Mouse (Mus musculus) layer of hippocampus, postnatal 36 days (tissue): ENCODE data around the gene Tvp23b. TPM values are rescaled to one million over a fixed set of nuclear protein-coding genes. Genes with fewer than 3 reads are reported as not detected.

ENCODE experiments used
- DNase-seq, 2 experiments: peaks; one replicate each; pipeline ENCODE4 v3.0.0; 2022
- total RNA-seq, 2 experiments: library from RNA; stranded (reverse); gene quantifications; 2 replicates each; pipeline ENCODE4 v1.2.3; 2021

Tvp23b gene
- 10 to 100 TPM; 30.5 to 35.9 TPM for total RNA-seq

DNA sequence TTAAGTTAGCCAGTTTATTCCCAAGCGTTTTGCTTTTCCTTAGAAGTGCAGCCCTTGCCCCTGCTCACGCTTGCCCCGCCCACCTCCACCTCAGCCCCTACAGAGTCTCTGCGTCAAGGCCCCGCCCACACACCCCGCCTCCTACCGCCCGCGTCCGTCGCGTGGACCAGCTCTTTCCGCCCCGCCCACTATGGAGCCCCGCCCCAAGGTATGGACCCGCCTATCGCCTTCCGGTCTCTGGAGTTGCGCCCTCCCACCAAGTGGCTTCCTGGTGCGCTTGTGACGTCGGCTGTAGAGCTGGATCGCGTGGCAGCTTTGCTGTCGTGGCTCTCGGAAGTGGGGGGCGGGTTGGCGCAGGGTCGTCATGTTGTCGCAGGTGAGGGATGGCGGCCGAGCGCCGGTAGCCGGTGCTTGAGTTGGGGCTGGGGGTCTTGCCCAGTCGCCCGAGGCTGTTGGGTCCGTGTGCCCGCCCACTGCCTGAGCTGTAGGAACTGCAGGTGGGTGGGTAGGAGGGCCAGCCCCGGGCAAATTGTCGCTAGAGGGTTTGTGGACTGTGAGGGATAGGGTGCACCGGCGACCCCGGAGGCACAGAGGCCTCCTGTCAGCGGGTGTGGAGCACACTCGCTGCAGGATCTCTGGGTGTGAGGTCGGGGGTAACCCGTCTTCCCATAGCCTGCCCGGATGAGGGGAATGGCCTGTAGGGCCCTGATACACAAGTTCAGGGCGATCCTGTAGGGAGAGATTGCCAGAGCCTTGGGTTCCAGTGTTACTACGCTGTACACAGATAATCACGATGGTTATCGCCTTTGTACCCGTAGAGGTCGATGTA, at the start of gene Tvp23b:
Gene Tvp23b (plus strand): TSS at position 236 of the 829 bp plus-strand sequence.
- DNase-seq, result peak; percentile 97

DNA sequence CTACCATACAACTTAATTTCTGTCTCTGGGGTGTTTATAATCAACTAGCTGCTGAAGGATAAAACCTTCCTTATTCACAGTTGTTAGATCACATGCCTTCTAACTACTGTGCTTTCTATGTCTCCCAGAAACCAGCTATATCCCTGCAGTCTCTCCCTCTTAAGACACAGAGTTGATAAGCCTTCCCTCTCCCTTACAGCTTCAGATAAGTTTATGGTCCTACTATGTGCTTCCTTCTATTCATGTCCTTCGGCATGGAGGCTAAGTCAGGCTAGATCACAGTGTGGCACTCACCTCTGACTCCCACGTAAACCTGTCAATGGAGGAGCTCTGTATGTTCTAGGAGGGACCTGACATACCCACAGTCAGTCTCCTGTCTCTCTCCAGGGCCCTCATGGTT, 48.9 kb upstream of the Tvp23b start:
- DNase-seq, result no peak

DNA sequence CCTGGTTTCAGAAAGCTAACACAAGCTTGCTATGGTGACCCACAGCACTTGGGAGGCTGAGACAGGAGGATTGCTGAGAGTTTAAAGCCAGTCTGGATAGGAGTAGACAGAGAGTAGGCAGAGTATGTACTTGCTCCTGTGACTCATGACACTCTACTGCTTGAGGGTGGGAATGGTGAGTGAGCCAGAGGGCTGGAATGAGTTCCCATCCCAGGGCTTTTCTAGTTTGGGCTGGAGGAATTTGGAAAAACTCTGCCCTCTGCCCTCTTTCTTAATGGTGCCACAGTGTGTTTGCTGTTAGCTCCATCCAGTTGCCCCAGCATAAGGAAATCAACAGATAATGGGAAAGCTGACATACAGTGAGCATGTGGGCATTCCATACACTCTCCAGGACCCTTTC, 47.3 kb upstream of the Tvp23b start:
- no peak for DNase-seq

DNA sequence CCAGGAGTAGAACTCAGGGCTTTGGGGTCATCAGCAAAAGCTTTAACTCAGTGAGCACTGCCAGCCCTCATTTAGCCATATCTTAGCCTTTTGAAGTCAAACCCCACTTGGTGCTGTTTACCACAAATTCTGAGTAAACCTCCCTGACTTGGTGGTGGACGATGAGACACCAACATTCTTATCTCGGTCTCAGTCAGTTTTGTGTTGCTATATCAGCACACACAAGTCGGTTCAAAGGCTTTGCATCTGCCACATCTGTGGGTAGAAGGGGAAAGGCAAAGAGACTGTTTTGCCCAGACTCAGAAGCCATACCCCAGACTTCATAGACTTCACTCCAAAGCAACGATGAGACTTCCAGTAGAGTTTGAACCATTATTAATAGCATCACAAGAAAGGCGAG, 34.7 kb upstream of the Tvp23b start:
- no peak for DNase-seq

DNA sequence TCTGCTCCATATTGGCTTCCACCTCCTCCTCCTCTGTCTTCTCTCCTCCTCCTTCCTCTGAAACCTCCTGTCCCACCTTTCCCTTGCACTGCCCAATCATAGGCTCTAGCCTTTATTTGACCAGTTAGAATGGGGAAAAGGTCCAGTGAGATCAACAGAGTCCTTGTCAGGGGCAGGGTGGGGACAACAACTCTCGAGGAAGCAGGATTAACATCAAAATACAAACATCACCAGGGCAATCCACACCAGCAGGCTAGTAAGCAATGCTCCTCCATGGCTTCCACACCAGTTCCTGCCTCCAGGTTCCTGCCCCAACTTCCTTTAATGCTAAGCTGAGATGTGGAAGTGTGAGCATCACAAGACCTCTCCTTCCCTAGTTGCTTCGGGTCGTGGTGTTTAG, 33.5 kb upstream of the Tvp23b start:
- DNase-seq, result no peak

DNA sequence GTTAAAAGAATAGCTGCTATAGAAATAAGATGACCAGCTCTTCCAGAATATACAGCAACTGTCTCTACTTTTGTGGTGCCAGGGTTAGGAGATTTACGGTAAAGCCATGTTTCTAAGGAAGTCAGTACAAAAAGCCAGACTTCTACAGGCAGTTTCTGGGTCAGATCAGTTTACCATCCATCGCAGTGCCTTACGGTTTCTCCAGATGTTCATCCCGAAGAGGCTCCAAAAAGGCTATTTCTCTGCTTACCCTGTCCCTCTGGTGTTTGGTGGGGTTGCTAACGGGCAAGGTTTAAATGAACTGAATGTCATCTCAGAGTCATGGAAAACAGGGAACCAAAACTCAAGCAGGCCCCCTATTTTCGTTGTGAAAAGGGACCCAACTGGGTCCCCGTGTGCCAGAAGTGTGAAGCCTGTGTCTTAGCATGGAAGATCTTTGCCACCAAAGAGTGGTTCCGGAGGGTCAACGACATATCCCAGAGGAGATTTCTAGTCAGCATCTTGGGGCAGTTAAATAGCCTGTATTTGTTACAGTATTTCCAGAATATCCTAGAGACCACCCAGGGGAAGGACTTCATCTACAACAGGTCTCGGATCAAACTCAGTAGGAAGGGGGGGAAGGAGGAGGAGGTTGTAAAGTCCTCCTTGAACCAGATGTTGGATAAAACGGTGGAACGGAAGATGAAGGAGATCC, 32.1 kb upstream of the Tvp23b start, which contains the start of gene Fbxw10:
Gene Fbxw10 (plus strand): TSS at position 109 of the 694 bp plus-strand sequence.
- peak; percentile 10 to 14 for DNase-seq

DNA sequence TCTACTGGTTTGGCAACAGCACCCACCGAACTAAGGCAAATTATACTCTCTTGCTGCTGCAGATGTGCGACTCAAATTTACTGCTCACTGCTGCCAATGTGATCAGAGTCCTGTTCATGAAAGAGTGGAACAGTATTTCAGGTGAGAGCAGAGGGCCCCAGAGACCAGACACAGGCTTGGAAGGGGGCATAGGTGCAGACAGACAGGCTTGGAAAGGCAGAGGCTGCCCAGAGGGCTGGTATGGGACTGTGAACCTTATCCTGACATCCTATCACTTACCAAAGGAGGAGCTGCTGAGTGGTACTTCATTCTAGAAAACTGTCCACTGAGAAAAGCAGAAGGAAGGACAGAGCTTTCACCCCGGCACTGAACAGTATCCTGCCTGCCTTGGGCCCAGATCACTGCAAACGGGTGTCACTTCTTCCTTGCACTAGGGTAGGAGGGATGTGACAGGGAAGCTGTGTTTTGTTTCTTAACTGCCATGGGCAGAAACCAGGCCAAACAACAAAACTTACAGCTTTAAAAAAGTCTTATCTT, 31.5 kb upstream of the Tvp23b start:
- DNase-seq, result no peak

DNA sequence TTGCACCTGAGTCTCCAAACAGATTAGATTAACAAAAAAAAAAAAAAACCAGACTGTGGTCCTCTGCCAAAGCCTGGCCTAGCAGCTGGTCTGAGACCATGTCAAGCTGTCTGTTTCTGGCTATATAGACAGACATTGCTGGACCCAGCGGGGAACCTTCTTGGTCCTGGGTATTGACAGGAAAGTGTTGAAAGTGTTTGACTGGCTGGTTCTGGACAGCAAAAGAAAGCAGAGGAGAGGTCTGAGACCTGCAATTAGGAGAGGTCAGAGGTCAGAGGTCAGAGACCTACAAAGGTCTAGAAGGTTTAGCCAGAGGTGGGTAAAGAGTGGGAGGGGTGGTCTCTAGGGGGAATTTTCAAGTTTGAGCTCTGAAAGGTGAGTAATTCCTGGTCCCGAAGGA, 31.0 kb upstream of the Tvp23b start:
- DNase-seq, result no peak

DNA sequence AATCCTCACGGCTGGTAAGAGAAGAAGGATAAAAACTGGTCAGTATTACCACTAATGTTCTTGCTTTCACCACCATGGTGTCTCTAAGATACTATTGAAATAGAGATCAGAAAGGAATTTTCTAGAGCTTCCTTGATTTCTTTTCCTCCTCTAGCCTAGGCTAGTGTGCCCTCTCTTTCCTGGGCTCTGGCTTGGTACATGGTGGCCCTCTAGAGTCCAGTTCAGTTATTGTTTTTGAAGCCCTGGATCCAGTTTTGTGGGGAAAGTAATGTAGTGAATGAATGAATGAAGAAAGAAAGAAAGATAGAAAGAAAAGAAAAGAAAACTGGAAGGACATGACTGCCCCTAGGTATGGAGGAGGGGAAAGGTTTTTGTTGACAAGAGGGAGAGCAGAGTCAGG, 28.1 kb upstream of the Tvp23b start:
- no peak for DNase-seq

DNA sequence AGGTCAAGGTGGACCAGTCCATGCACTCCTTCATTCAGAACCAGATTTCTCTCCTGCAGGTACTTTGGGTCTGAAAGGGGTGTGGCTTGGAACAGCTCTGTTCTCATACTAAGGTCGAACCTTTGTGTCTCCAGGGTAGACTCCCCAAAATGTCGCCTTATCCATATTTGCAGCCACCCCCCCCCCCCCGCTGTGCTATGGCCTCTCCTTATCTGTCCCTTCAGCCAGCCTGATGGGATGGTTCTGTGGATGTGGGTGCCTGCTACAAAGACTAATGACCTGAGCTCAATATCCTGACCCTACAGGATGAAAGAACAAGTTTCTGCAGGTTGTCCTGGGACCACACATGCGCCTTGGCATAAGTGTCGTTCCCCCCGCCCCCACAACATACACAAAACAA, 25.9 kb upstream of the Tvp23b start:
- no peak for DNase-seq

DNA sequence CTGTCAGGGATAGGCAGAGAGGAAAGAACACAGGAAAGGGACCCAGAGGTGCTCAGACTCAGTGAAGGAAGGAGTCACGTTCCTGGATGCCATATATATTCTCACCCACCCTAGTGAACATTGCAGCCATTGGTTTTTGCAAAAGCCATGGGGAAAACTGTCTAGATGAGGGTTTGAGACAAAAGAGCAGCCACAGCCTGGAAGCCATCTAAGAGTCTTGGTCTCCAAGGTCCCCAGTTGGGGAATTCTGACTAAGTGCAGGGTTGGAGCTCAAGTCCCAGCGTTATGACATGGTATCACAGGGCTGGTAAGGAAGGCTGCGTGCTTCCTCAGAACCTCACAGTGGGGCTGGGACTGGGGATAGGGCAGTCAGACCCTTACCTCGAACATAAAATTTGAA, 13.7 kb upstream of the Tvp23b start:
- no peak for DNase-seq

DNA sequence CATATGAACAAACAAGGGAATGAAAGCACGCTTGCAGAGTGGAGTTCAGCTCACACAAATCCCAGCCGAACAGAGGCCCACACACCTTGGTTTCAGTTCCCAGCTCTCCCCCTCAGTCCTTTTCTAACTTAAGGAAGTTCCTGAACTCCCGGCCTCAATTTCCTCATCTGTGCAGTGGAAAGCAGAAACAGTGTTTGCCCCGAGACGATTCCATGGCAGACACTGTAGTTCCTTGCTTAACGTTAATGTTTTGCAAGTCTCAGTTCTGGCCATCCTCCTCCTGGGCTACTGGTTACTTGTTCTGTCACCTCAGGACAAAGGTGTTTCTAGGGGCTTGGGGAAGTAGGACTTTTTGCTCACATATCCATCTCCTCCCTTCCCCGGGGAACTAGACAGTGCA, 12.6 kb upstream of the Tvp23b start:
- no peak for DNase-seq

DNA sequence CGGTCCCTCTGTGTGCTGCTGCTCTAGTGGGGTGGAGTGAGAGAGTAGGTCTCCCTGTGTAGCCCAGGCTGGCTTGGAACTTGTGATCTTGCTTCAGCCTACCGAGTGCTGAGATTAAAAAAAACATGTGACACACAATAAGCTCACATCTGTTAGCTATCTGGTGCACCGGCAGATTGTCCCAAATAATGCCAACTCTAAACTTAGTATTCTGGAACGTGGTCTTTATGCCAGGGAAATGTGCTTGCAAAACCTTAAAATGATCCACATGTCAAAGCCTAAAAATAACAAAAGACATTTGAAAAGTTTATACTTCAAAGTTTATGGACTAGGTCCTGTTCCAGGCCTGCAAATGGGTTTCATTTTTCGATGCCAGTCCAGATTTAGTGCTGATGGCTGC, 10.1 kb upstream of the Tvp23b start:
- no peak for DNase-seq

DNA sequence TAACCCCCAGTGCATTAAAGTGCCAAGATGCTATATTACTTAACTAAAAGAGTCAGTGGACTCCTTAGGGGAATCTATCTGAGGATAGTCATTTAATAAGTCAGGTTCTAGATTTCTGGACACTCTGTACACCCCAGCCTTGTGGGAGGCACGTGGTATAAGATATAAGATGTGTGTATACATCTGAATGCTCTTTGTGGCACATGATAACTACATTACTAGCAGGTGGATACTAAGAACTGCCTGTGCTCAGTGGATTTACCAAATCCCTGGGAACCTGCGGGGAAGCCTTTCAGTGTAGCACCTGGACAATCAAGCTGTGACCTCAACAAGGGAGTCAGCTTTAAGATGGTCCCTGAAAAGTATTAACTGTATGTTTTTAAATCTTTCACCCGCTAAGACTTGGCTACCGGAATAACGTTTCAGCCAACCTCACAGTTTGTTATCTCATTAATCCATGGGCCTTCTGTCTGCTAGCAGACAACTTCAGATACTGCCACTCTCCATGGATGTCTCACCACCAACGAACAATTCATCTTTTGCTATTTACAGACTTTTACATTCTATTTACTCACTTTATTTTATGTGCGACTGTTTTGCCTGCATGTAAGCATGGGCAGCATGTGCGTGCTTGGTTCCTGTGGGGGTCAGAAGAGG, 9.4 kb upstream of the Tvp23b start:
- no peak for DNase-seq

DNA sequence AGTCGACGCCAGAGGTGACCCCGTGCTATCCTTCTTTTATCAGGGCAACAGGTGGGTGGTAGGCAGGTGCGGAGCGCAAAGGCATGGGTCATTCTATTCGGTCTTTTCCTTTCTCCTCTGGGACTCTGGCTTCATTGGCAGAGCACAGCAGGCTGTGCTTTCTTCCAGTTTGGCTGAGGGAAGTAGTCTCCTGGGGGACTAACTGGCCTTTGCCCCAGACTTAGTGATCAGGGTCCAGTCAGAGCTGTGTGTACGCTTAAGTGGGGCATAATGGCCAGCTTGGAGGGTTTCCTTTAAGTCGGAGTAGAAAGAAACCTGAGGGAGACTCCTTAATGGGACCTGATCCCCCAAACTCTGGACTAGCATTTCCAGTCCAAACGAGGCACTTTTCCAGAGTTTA, 5.8 kb upstream of the Tvp23b start:
- DNase-seq, result no peak

DNA sequence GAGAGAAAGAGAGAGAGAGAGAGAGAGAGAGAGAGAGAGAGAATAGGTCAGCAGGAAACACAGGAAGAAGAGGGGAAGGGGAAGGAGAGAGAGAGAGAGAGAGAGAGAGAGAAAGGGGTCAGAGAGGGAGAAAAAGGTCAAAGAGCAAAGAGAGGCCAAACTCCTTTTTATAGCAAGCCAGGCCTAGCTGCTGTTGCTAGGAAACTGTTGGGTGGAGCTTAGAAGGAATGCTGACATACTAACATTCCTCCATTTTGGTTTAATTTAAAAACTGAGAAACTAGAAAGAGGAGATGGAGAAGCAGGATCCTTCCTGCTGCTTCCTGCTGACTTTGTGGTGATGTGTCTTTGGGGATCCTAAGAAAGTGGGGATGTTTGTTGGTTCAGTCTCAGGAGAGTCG, 3.6 kb upstream of the Tvp23b start:
- no peak for DNase-seq

DNA sequence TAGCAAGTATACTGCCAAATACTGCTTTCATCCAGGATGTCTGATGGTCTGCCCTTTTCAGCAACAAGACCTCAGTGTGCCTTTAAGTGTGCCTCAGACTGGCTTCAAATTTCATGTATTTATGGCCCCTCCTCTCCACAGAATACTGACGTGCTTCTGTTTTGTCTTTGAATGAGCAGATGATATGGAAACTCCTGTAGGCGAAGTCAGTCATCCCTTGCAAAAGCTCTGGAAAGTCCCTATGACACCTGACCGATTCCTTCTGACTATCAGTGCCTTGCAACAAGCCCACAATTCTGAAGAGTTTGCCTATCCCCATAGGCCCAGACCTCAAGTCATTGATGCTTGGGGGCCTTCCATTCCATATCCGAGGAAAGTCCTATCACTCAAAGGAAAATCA, 2.8 kb upstream of the Tvp23b start:
- no peak for DNase-seq

DNA sequence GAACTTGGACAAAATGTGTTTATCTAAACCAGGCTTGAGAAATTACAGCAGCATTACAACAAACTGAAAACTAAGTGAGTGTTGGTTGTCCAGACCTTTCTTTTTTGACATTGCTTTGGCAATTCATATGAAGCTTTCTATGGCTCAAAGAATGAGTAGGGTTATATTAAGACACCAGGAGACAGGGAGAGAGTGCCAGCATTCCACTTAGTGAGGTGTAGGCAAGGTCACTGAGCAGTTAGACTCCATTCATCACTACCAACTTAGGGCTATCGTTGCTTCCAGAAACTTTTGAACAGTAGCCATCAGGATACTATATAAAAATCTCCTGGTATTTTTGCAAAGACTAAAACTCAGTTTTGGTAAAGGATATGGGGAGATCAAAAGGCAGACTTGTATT, 1.9 kb upstream of the Tvp23b start:
- no peak for DNase-seq

DNA sequence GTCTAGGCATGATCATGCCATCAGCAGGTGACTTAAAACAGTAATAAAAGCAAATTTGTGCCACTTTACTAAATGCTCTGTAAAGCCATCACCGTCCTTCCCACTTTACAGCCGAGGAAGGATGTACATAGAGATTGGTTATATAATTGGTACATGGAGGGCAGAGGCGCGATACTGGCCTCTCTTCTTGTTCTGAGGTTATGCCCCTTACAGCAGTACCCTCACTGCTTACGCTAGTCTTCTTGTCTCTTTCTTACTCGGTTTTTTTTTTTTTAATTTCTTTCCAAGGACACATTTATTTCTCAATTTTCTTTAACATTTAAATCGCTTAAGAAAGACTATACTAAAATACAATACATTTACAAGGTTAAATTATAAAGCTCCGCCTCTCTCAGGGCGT, 527 bp upstream of the Tvp23b start:
- DNase-seq, result no peak

DNA sequence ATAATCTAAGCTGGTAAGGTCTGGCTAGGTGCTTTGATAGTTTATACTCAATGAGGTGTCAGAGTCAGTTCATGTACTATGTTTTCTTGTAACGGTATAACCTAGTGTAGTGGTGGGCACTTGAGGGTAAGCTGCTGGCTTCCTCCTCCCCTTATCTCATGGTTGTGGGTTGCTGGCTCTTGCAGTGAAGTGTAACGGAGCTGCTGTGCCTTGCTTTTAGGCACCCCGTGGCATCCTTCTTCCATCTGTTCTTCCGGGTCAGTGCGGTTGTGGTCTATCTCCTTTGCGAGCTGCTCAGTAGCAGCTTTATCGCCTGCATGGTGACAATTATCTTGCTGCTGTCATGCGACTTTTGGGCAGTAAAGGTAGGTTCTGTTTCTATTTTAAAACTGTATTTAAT, 4.2 kb downstream of the Tvp23b start:
- DNase-seq, result no peak

DNA sequence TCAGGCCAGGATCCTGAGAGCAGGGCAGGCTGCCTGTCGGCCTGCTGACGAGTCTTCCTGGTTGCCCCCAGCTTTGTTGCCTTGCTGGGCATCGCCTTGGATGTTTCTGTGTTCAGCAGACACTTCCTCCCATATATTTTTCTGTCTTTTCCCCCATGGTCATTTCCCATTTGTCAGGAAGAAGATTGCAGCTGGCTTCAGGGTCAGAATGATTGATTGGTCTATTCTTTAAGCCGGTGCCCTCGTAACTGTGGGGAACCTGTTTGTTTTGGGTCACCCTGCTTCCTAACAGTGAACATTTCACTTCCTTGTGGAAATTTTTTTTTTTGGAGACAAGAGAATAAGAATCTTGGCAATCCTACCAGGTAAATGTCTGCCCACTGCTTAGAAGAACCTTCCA, 6.1 kb downstream of the Tvp23b start:
- no peak for DNase-seq

DNA sequence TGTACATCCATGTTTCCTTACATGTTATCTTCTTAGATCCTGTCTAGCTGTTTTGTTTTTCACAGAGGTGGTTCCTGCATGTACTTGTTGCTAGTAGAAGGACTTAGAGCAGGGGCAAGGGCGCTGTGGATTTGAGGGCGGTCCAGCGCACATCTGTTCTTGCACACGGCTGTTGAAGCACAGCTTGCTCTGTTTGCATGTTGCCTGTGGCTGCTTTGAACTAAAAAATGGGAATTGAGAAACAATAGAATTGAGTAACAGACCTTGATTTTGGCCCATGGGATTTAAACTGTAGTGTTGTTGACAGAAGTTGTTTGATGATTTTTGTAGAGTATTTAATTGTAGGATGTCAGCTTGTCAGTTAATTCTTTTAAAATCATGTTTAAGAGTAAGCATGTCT, 11.5 kb downstream of the Tvp23b start:
- no peak for DNase-seq

DNA sequence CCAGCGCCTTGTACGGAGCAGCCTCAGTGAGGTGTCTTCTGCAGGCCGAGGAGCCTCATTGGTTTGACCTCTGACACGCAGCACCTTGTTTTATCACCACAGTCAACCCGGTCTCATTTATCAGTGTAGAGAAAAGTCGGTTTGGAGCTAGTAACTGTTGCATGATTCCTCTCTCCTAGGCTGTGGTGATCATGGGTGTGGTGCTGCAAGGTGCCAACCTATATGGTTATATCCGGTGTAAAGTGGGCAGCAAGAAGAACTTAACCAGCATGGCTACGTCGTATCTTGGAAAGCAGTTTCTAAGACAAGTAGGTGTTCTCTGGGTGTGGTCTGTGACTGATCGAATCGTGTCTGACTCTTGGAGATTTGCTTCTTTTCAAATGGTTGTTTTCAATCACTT, 12.5 kb downstream of the Tvp23b start:
- DNase-seq, result no peak
